Mouse (Mus musculus) cerebellum, adult 2 months (tissue): ENCODE measurements at regions not wholly inside any gene's neighbourhood (a gene's known extent, or its start where the extent isn't known, plus 50 kb on each side); places are given as distances from the start of the nearest gene placed in this dataset.

Experiments used
- CTCF ChIP-seq: fragments of 200-500 bp; IDR thresholded peaks from 2 replicates; pipeline ENCODE4 v1.5.1; 2011; ENCODE audit warnings: low read depth, mild to moderate bottlenecking, control low read depth, low read length, moderate library complexity, borderline replicate concordance; ENCODE audit not compliant: insufficient read depth
- POLR2A ChIP-seq: fragments of 200-500 bp; IDR thresholded peaks from 2 replicates; pipeline ENCODE4 v1.6.1; 2011; ENCODE audit warnings: low read length, control low read depth, borderline replicate concordance; ENCODE audit not compliant: insufficient read depth

DNA sequence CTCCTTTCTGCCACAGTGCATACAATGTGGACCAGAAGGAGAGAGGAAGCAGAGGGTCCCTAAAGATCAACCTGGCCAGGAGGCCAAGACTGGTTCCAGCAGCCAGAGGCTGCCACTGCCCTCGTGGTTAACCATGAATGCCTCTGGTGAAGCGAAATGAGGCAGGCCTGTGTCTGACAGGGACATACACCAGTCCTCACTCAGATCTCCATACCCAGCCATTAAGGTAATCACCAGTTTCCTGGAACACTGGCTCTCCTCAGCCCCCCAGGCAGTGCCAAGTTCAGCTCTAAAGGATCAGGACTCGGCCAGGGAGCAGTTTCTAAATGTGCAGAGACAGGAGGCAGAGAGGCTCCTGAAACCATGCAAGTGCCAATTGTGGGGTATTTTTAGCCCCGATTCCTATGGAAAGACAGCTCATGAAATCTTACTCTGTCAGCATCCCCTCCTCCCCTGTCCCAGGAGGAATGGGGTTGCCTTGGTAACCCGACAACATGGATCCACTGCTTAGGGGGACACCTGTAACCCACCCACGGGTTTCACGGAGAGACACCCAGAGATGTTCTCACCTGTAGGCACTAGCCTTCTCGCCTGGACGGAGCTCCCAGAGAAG, 103.6 kb downstream of the Ier5 start:
- TF ChIP-seq CTCF, result no peak
- TF ChIP-seq POLR2A, result no peak
